Mouse (Mus musculus): ENCODE data around the gene Spag4.
A peak's percentile ranks its signal among the peaks of the same experiment; 100 is the strongest.
"Not testable (repeated sequence)": the region's sequence is repeated elsewhere in the genome, so short reads cannot be mapped to it uniquely, and the experiment has no call there.

The Spag4 gene

GRCm38 (mm10) chr2:156110627-156111357 lies 45.8 kb downstream of the Spag4 start:
- DNase-seq (ENCODE audit: low spot score in 2 of 2): peak; percentile 29 to 32

DNA sequence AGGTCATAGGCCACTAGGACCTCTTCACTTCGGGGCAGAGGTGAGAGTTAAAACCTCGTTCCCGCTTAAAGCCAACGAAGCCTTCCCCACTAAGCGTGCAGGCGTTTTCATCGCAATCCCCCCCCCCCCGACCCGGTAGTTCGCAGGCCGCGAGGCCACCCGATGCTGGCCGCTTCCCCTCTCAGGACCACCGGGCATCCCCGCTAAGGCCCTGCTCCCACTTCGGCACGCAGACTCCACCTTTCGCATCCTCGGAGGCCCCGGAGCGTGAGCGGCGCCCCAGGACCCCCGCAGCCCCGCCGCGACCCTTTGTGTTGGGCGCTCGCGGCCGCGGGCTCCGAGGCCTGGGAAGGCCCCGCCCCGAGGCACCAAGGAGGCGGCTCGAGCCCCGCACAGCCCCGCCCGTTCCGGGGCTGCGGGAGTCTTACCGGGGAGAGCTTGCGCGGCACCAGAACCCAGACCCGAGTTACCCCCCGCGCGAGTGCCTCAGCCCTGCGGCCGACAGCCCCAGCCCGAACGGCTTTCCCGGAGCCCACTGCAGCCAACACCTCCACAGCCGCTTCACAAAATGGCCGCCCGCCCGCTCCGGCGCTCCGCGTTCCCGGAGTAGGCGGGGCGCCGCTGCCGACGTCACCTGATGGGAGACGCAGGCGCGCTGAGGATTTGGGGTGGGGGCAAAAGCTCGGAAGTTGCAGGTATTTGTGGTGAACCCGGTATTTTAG lies 46.5 kb downstream of the Spag4 start, which contains the start of the genes Cpne1 and Rbm12:
TSS of gene Cpne1 (minus strand) at position 608 of the 722 bp plus-strand sequence.
TSS of gene Rbm12 (minus strand) at position 621 of the 722 bp plus-strand sequence.
- DNase-seq (ENCODE audit: low spot score in 2 of 2): peak; percentile 90 to 92

DNA sequence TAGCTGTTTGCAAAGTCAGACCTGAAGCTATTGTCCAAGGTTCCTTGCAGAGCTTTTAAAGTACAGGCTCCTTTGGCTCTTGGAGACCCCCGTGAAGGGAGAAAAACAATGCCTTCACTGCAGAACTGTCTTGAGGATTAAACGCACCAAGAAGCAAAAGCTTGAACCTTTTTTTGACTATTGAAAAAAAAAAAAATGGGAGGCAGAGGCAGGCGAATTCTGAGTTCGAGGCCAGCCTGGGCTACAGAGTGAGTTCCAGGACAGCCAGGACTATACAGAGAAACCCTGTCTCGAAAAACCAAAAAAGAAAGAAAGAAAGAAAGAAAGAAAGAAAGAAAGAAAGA lies 47.1 kb downstream of the Spag4 start:
- not testable (repeated sequence) for DNase-seq (ENCODE audit: low spot score in 2 of 2)

- DNase-seq (ENCODE audit: low spot score in 2 of 2): no peak
These were observed 54.6 kb downstream of the Spag4 start for GRCm38 (mm10) chr2:156119566-156119965.
